Mouse (Mus musculus): ENCODE measurements around the gene Senp5. TPM values are rescaled to one million over a fixed set of nuclear protein-coding genes. Genes with fewer than 3 reads are reported as not detected.

Gene Senp5
- total RNA-seq, 4 experiments from 2014 or later = 41.5 to 46.4 (median 44.5) TPM

Small RNAs within 50 kb of the gene (microRNA-seq; reads per million reads assigned to microRNA genes)
- 0 reads per million in 2 experiments for gene Gm26269

Other genes starting within 250 kb of the Senp5 start
- gene Meltf, start 124.5 kb downstream of the Senp5 start, total RNA-seq (2022) = under 1 TPM in 3 of 4 experiments, not detected in 1; 0.24 to 0.61 (median 0.45) TPM
- 10 to 100 TPM; 17.5 to 25.7 (median 21.0) TPM for gene Pigz, start 69.4 kb downstream of the Senp5 start, total RNA-seq (2022)
- gene 0610012G03Rik, start 54.8 kb downstream of the Senp5 start, total RNA-seq (2022) = 10 to 100 TPM; 33.1 to 40.9 (median 36.7) TPM
- 10 to 100 TPM; 45.7 to 50.2 (median 48.6) TPM for gene Ncbp2, start 54.8 kb downstream of the Senp5 start, total RNA-seq (2022)
- 10 to 100 TPM; 29.4 to 32.2 (median 30.6) TPM for gene Pak2, start 76.1 kb upstream of the Senp5 start, total RNA-seq (2022)
- gene Pigx, start 96.5 kb upstream of the Senp5 start, total RNA-seq (2022) = 10 to 100 TPM; 23.2 to 36.1 (median 27.7) TPM
- 10 to 100 TPM; 54.7 to 66.3 (median 61.6) TPM for gene Cep19, start 96.5 kb upstream of the Senp5 start, total RNA-seq (2022)
- gene Nrros, start 162.3 kb upstream of the Senp5 start, total RNA-seq (2022) = 10 to 100 TPM in 3 of 4 experiments, 1 to 10 TPM in 1; 9.6 to 16.2 (median 11.9) TPM
- gene Bex6, start 176.5 kb upstream of the Senp5 start, total RNA-seq (2022) = not detected
- 10 to 100 TPM; 35.9 to 46.6 (median 40.6) TPM for gene Fbxo45, start 243.9 kb upstream of the Senp5 start, total RNA-seq (2022)
- 10 to 100 TPM; 12.2 to 14.1 (median 12.8) TPM for gene Wdr53, start 243.9 kb upstream of the Senp5 start, total RNA-seq (2022)

Measured in layer of hippocampus, adult 8-10 months (tissue).